Mouse (Mus musculus) limb, embryonic 15.5 days (tissue): ENCODE results near the gene Olig2. TPM values are rescaled to one million over a fixed set of nuclear protein-coding genes. Genes with fewer than 3 reads are reported as not detected.

Experiments
- ATAC-seq: fragments of 200-750 bp; cut with Nextera tagmentation; 2 replicates; pipeline ENCODE4 v1.8.0; 2017; ENCODE audit warnings: low read depth, moderate TSS enrichment; ENCODE audit not compliant: insufficient number of reproducible peaks, low FRiP score, low TSS enrichment
- H3K27ac ChIP-seq: fragments of 300-500 bp; sonication (generic); 2 replicates; pipeline ENCODE4 v1.5.1; 2015; ENCODE audit warnings: moderate library complexity, mild to moderate bottlenecking, inconsistent platforms
- H3K27me3 ChIP-seq: fragments of 300-500 bp; sonication (generic); 2 replicates; pipeline ENCODE4 v1.6.1; 2015; ENCODE audit warnings: inconsistent platforms
- H3K36me3 ChIP-seq: fragments of 300-500 bp; sonication (generic); 2 replicates; pipeline ENCODE4 v1.6.1; 2015; ENCODE audit warnings: inconsistent platforms
- H3K4me1 ChIP-seq: fragments of 300-500 bp; sonication (generic); 2 replicates; pipeline ENCODE4 v1.6.1; 2015; ENCODE audit warnings: inconsistent platforms
- H3K4me2 ChIP-seq: fragments of 300-500 bp; sonication (generic); 2 replicates; pipeline ENCODE4 v1.6.1; 2015; ENCODE audit warnings: mild to moderate bottlenecking, inconsistent platforms
- H3K4me3 ChIP-seq: fragments of 300-500 bp; sonication (generic); 2 replicates; pipeline ENCODE4 v1.5.1; 2015; ENCODE audit warnings: mild to moderate bottlenecking, inconsistent platforms
- H3K9ac ChIP-seq: fragments of 300-500 bp; sonication (generic); 2 replicates; pipeline ENCODE4 v1.6.1; 2015; ENCODE audit warnings: inconsistent platforms
- H3K9me3 ChIP-seq: fragments of 300-500 bp; sonication (generic); 2 replicates; pipeline ENCODE4 v1.6.1; 2016; ENCODE audit warnings: inconsistent platforms
- WGBS: fragments of 180-500 bp; shearing (Covaris S2); methylation state at CpG from one replicate; pipeline ENCODE4 v1.1.7; 2015; 5-methylcytosine and 5-hydroxymethylcytosine counted together
- polyA plus RNA-seq: library from polyadenylated mRNA; unstranded; fragments of >200 nt; fragmentation: Nextera tagmentation; extraction: Ambion mirVana; gene quantifications from 2 replicates; pipeline ENCODE4 v1.2.1, GENCODE M21; 2015

Olig2 gene
- polyA plus RNA-seq: not detected in 2 replicates

- under 1% methylated on average over 53 of the region's 53 CpGs for WGBS
- Histone ChIP-seq H3K9me3 (no peaks in the 10 kb centered on the region), H3K4me2 (peak within 1 kb of the TSS; percentile 54), H3K9ac (no peak within 1 kb of the TSS), H3K27me3 (peaks cover 99% of the 10 kb centered on the region), H3K4me1 (peaks cover 49% of the 10 kb centered on the region), H3K36me3 (no peaks in the 10 kb centered on the region), H3K4me3 (peak within 1 kb of the TSS; percentile 34), H3K27ac (no peak within 1 kb of the TSS)
- no peak for ATAC-seq
Measured at GRCm38 (mm10) chr16:91225233-91226037, at the start of gene Olig2. Olig2 (plus strand) TSS chr16:91225457.

GRCm38 (mm10) chr16:91175892-91176291, 49.4 kb upstream of the Olig2 start:
- Histone ChIP-seq H3K9me3 (no peaks in the 10 kb centered on the region), H3K36me3 (no peaks in the 10 kb centered on the region)
- WGBS: 20% methylated on average over 8 of the region's 8 CpGs

GRCm38 (mm10) chr16:91187046-91187445, 38.2 kb upstream of the Olig2 start:
- WGBS: 31% methylated on average over 8 of the region's 8 CpGs
- Histone ChIP-seq H3K4me3 (no peak overlapping the region), H3K4me1 (no peaks in the 10 kb centered on the region), H3K4me2 (no peak overlapping the region), H3K9me3 (no peaks in the 10 kb centered on the region), H3K36me3 (no peaks in the 10 kb centered on the region), H3K27me3 (0 out of 2 replicates have a peak, but pooled peaks cover 6% of the 10 kb centered on the region), H3K27ac (no peak overlapping the region), H3K9ac (no peak overlapping the region)
- no peak for ATAC-seq

More at GRCm38 (mm10) chr16:91175892-91176291, 49.4 kb upstream of the Olig2 start:
- Histone ChIP-seq H3K4me3 (no peak overlapping the region), H3K9ac (no peak overlapping the region), H3K4me1 (peaks cover 5% of the 10 kb centered on the region; the same call in 1 of the 2 replicates), H3K4me2 (no peak overlapping the region), H3K27ac (no peak overlapping the region), H3K27me3 (peaks cover 17% of the 10 kb centered on the region; the same call in 1 of the 2 replicates)
- ATAC-seq: no peak

GRCm38 (mm10) chr16:91187662-91188061, 37.6 kb upstream of the Olig2 start:
- ATAC-seq: no peak
- 59% methylated on average over 10 of the region's 10 CpGs for WGBS

GRCm38 (mm10) chr16:91188304-91188703, 37.0 kb upstream of the Olig2 start:
- WGBS: 61% methylated on average over 12 of the region's 12 CpGs
- ATAC-seq: no peak

More at GRCm38 (mm10) chr16:91187662-91188061, 37.6 kb upstream of the Olig2 start:
- no peak overlapping the region for H3K4me2 ChIP-seq
- H3K9me3 ChIP-seq: no peaks in the 10 kb centered on the region
- H3K27ac ChIP-seq: no peak overlapping the region
- H3K4me3 ChIP-seq: no peak overlapping the region
- H3K36me3 ChIP-seq: no peaks in the 10 kb centered on the region
- no peak overlapping the region for H3K9ac ChIP-seq
- H3K4me1 ChIP-seq: no peaks in the 10 kb centered on the region
- 0 out of 2 replicates have a peak, but pooled peaks cover 8% of the 10 kb centered on the region for H3K27me3 ChIP-seq

GRCm38 (mm10) chr16:91191233-91191632, 34.0 kb upstream of the Olig2 start:
- H3K36me3 ChIP-seq: no peaks in the 10 kb centered on the region
- no peaks in the 10 kb centered on the region for H3K4me1 ChIP-seq
- H3K27ac ChIP-seq: no peak overlapping the region
- no peak overlapping the region for H3K4me3 ChIP-seq
- H3K9ac ChIP-seq: no peak overlapping the region
- H3K9me3 ChIP-seq: no peaks in the 10 kb centered on the region
- WGBS: 74% methylated on average over 6 of the region's 6 CpGs
- ATAC-seq: no peak
- 0 out of 2 replicates have a peak, but pooled peaks cover 10% of the 10 kb centered on the region for H3K27me3 ChIP-seq
- no peak overlapping the region for H3K4me2 ChIP-seq

More at GRCm38 (mm10) chr16:91188304-91188703, 37.0 kb upstream of the Olig2 start:
- H3K9ac ChIP-seq: no peak overlapping the region
- H3K4me2 ChIP-seq: no peak overlapping the region
- no peak overlapping the region for H3K4me3 ChIP-seq
- no peak overlapping the region for H3K27ac ChIP-seq
- no peaks in the 10 kb centered on the region for H3K4me1 ChIP-seq
- no peaks in the 10 kb centered on the region for H3K9me3 ChIP-seq
- no peaks in the 10 kb centered on the region for H3K36me3 ChIP-seq
- H3K27me3 ChIP-seq: 0 out of 2 replicates have a peak, but pooled peaks cover 10% of the 10 kb centered on the region

- no peak for ATAC-seq
- 75% methylated on average over 9 of the region's 9 CpGs for WGBS
Measured at GRCm38 (mm10) chr16:91191663-91192237, 33.5 kb upstream of the Olig2 start.

GRCm38 (mm10) chr16:91192672-91193354, 32.4 kb upstream of the Olig2 start:
- Histone ChIP-seq H3K27me3 (0 out of 2 replicates have a peak, but pooled peaks cover 10% of the 10 kb centered on the region), H3K36me3 (no peaks in the 10 kb centered on the region), H3K4me3 (no peak overlapping the region), H3K9me3 (no peaks in the 10 kb centered on the region), H3K4me1 (no peaks in the 10 kb centered on the region), H3K9ac (no peak overlapping the region), H3K27ac (no peak overlapping the region), H3K4me2 (no peak overlapping the region)
- no peak for ATAC-seq
- WGBS: 41% methylated on average over 15 of the region's 15 CpGs

More at GRCm38 (mm10) chr16:91191663-91192237, 33.5 kb upstream of the Olig2 start:
- H3K9ac ChIP-seq: no peak overlapping the region
- no peaks in the 10 kb centered on the region for H3K36me3 ChIP-seq
- H3K4me3 ChIP-seq: no peak overlapping the region
- H3K27me3 ChIP-seq: 0 out of 2 replicates have a peak, but pooled peaks cover 10% of the 10 kb centered on the region
- H3K4me1 ChIP-seq: no peaks in the 10 kb centered on the region
- no peak overlapping the region for H3K4me2 ChIP-seq
- H3K9me3 ChIP-seq: no peaks in the 10 kb centered on the region
- no peak overlapping the region for H3K27ac ChIP-seq

- no peaks in the 10 kb centered on the region for H3K4me1 ChIP-seq
- no peak overlapping the region for H3K4me2 ChIP-seq
- no peaks in the 10 kb centered on the region for H3K9me3 ChIP-seq
- no peak overlapping the region for H3K27ac ChIP-seq
- no peaks in the 10 kb centered on the region for H3K36me3 ChIP-seq
- H3K4me3 ChIP-seq: no peak overlapping the region
- no peak overlapping the region for H3K9ac ChIP-seq
- peaks cover 5% of the 10 kb centered on the region; the same call in 1 of the 2 replicates for H3K27me3 ChIP-seq
- 83% methylated on average over 7 of the region's 7 CpGs for WGBS
- ATAC-seq: no peak
Measured at GRCm38 (mm10) chr16:91199815-91200214, 25.4 kb upstream of the Olig2 start.

GRCm38 (mm10) chr16:91202989-91203388, 22.3 kb upstream of the Olig2 start:
- H3K4me2 ChIP-seq: no peak overlapping the region
- H3K9me3 ChIP-seq: no peaks in the 10 kb centered on the region
- ATAC-seq: no peak; the same call in 1 of the 2 replicates
- no peak overlapping the region for H3K27ac ChIP-seq
- no peaks in the 10 kb centered on the region for H3K36me3 ChIP-seq
- no peaks in the 10 kb centered on the region for H3K4me1 ChIP-seq
- no peak overlapping the region for H3K9ac ChIP-seq
- 88% methylated on average over 3 of the region's 3 CpGs for WGBS
- H3K4me3 ChIP-seq: no peak overlapping the region
- H3K27me3 ChIP-seq: peaks cover 16% of the 10 kb centered on the region; the same call in 1 of the 2 replicates

- H3K4me3 ChIP-seq: no peak overlapping the region
- WGBS: 56% methylated on average over 1 of the region's 1 CpGs
- H3K27me3 ChIP-seq: peaks cover 27% of the 10 kb centered on the region
- H3K36me3 ChIP-seq: no peaks in the 10 kb centered on the region
- H3K4me2 ChIP-seq: no peak overlapping the region
- H3K9ac ChIP-seq: no peak overlapping the region
- no peak overlapping the region for H3K27ac ChIP-seq
- no peak for ATAC-seq
- no peaks in the 10 kb centered on the region for H3K9me3 ChIP-seq
- H3K4me1 ChIP-seq: no peaks in the 10 kb centered on the region
Measured at GRCm38 (mm10) chr16:91206371-91206770, 18.9 kb upstream of the Olig2 start.
